In the genomic region with DNA sequence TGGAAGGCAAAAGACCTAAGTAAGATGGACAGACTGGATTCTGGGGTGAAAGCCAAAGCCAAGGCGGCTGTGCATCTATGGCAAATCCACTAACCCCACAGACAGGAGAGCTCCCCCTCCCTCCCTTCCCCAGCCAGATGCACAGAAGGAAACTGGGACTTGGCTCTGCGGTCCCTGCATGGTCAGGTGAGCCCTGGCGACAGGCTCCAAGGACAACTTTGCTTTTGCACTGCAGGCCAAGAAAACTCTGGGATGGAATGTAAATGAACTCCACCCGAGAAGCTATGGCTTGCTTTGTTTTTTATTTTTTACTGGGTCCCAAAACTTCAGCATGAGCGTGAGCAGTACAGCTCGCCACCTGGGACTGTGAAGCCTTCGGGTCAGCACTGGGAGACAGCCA, we compare ENCODE assay signal across 9 mouse cellular contexts.
DNase-seq lines count a peak whose midpoint lies in the region; ATAC-seq lines count a peak whose summit lies in the region.
"Had no signal": no experiment of that assay in that cellular context is flagged by ENCODE, and none has a peak within 500 bp of the region (broad histone marks: within the 10 kb centered on the region; RNA-seq: fewer than 3 reads in every experiment).

No protein-coding gene starts in this region.

- WGBS in heart, embryonic 10.5 days: 24% methylated on average over 7 of the region's 7 CpGs
- 49% methylated on average over 7 of the region's 7 CpGs for WGBS in kidney, embryonic 16.5 days
- WGBS in stomach, embryonic 16.5 days: 36% methylated on average over 7 of the region's 7 CpGs

- H3K36me3 ChIP-seq in heart, embryonic 10.5 days: peaks cover 4% of the 10 kb centered on the region; the same call in 1 of the 2 replicates
- no peaks in the 10 kb centered on the region for H3K36me3 ChIP-seq in kidney, embryonic 16.5 days (ENCODE audit: insufficient read depth, low read length)
- H3K36me3 ChIP-seq in stomach, embryonic 16.5 days (ENCODE audit: control insufficient read depth, insufficient read depth, low read length): no peaks in the 10 kb centered on the region

- H3K27me3 ChIP-seq in heart, embryonic 10.5 days (ENCODE audit: insufficient read depth, poor library complexity, severe bottlenecking): no peaks in the 10 kb centered on the region
- no peaks in the 10 kb centered on the region; the same call in 1 of the 2 replicates for H3K27me3 ChIP-seq in kidney, embryonic 16.5 days (ENCODE audit: insufficient read depth, low read length)
- H3K27me3 ChIP-seq in stomach, embryonic 16.5 days (ENCODE audit: control insufficient read depth, insufficient read depth, low read length): no peaks in the 10 kb centered on the region

- H3K4me1 ChIP-seq in heart, embryonic 10.5 days: peaks cover 62% of the 10 kb centered on the region
- H3K4me1 ChIP-seq in kidney, embryonic 16.5 days (ENCODE audit: insufficient read depth, low read length): peaks cover 49% of the 10 kb centered on the region
- H3K4me1 ChIP-seq in stomach, embryonic 16.5 days (ENCODE audit: control insufficient read depth, insufficient read depth, low read length): peaks cover 32% of the 10 kb centered on the region

- H3K9me3 ChIP-seq in heart, embryonic 10.5 days: no peaks in the 10 kb centered on the region
- no peaks in the 10 kb centered on the region for H3K9me3 ChIP-seq in kidney, embryonic 16.5 days (ENCODE audit: low read length)
- no peaks in the 10 kb centered on the region for H3K9me3 ChIP-seq in stomach, embryonic 16.5 days (replicated peaks; ENCODE audit: control insufficient read depth, low read length)

- peak overlapping the region; percentile 77 for H3K27ac ChIP-seq in heart, embryonic 10.5 days
- peak overlapping the region; percentile 62 for H3K27ac ChIP-seq in kidney, embryonic 16.5 days (ENCODE audit: low read length)
- H3K27ac ChIP-seq in stomach, embryonic 16.5 days (ENCODE audit: low read length): peak overlapping the region; percentile 12; the same call in 1 of the 2 replicates

- no peak for ATAC-seq in kidney, embryonic 16.5 days (ENCODE audit: low FRiP score, low TSS enrichment)
- ATAC-seq in stomach, embryonic 16.5 days (ENCODE audit: insufficient read depth, low FRiP score): no peak

- H3K9ac ChIP-seq in kidney, embryonic 16.5 days (replicated peaks; ENCODE audit: low read length): no peak overlapping the region
- H3K9ac ChIP-seq in stomach, embryonic 16.5 days (ENCODE audit: low read length): no peak overlapping the region

- peak; percentile 32 for DNase-seq in retina, postnatal 1 day
- no peak for DNase-seq in retina, embryonic 14.5 days (ENCODE audit: low spot score)
- DNase-seq in heart, embryonic 10.5 days (ENCODE audit: low spot score): no peak
- no peak for DNase-seq in frontal cortex, postnatal 10 days (ENCODE audit: low spot score in 2 of 2)
- DNase-seq in layer of hippocampus, adult 9-11 months: no peak
- DNase-seq in layer of hippocampus, postnatal 36 days: no peak

- no peak overlapping the region for H3K4me3 ChIP-seq in heart, embryonic 10.5 days
- H3K4me3 ChIP-seq in kidney, embryonic 16.5 days (ENCODE audit: low read length): 0 out of 2 replicates have a peak overlapping the region, but pooled peaks have one; percentile 1
- H3K4me3 ChIP-seq in stomach, embryonic 16.5 days (replicated peaks; ENCODE audit: low read length): no peak overlapping the region
- H3K4me3 ChIP-seq: myocyte had no signal

- 0 out of 2 replicates have a peak overlapping the region, but pooled peaks have one; percentile 23 for H3K4me2 ChIP-seq in kidney, embryonic 16.5 days (replicated peaks; ENCODE audit: low read depth, low read length)
- no peak overlapping the region for H3K4me2 ChIP-seq in stomach, embryonic 16.5 days (ENCODE audit: low read depth, low read length)

Comparison
In these comparisons a context has a peak if more than half of its experiments do, and no peak if none do; other contexts are left out.
1. H3K27ac ChIP-seq: peak in every context shown above with its lines; median percentile 77 in heart, embryonic 10.5 days; 62 in kidney, embryonic 16.5 days; 12 in stomach, embryonic 16.5 days.